Mouse (Mus musculus) stomach, postnatal 0 days (tissue): ENCODE data around the gene Gm49342. TPM values are rescaled to one million over a fixed set of nuclear protein-coding genes. Genes with fewer than 3 reads are reported as not detected.
"Not testable (repeated sequence)": the region's sequence is repeated elsewhere in the genome, so short reads cannot be mapped to it uniquely, and the experiment has no call there.

Experiments used
- ATAC-seq: fragments of 200-750 bp; cut with Nextera tagmentation; 2 replicates; pipeline ENCODE4 v1.8.0; 2017; ENCODE audit not compliant: low FRiP score, low TSS enrichment
- DNase-seq: peaks from one replicate; pipeline ENCODE4 v3.0.0-alpha.2; 2016; ENCODE audit warnings: low spot score
- H3K27ac ChIP-seq: fragments of 300-500 bp; sonication (generic); replicated peaks from 2 replicates; pipeline ENCODE4 v1.5.1; 2014; ENCODE audit warnings: mild to moderate bottlenecking, control low read depth
- H3K27me3 ChIP-seq: fragments of 300-500 bp; sonication (generic); 2 replicates; pipeline ENCODE4 v1.6.1; 2014; ENCODE audit warnings: low read length; ENCODE audit not compliant: control insufficient read depth, insufficient read depth
- H3K36me3 ChIP-seq: fragments of 300-500 bp; sonication (generic); 2 replicates; pipeline ENCODE4 v1.6.1; 2014; ENCODE audit warnings: low read length, mixed read lengths; ENCODE audit not compliant: control insufficient read depth, insufficient read depth
- H3K4me1 ChIP-seq: fragments of 300-500 bp; sonication (generic); replicated peaks from 2 replicates; pipeline ENCODE4 v1.6.1; 2014; ENCODE audit warnings: antibody characterized with exemption; ENCODE audit not compliant: control insufficient read depth, insufficient read depth
- H3K4me2 ChIP-seq: fragments of 300-500 bp; sonication (generic); replicated peaks from 2 replicates; pipeline ENCODE4 v1.6.1; 2014; ENCODE audit warnings: low read depth, mild to moderate bottlenecking, control low read depth, moderate library complexity
- H3K4me3 ChIP-seq: fragments of 300-500 bp; sonication (generic); 2 replicates; pipeline ENCODE4 v1.5.1; 2014; ENCODE audit warnings: low read depth, low read length, control low read depth
- H3K9ac ChIP-seq: fragments of 300-500 bp; sonication (generic); 2 replicates; pipeline ENCODE4 v1.6.1; 2014; ENCODE audit warnings: mild to moderate bottlenecking, low read length, control low read depth, mixed read lengths
- H3K9me3 ChIP-seq: fragments of 300-500 bp; sonication (generic); 2 replicates; pipeline ENCODE4 v1.6.1; 2016; ENCODE audit warnings: low read length; ENCODE audit not compliant: control insufficient read depth
- CTCF ChIP-seq: IDR thresholded peaks from 2 replicates; pipeline ENCODE4 v1.5.1; 2016; ENCODE audit warnings: antibody characterized with exemption, low read depth, mild to moderate bottlenecking, moderate library complexity
- EP300 ChIP-seq: optimal IDR thresholded peaks from 2 replicates; pipeline ENCODE3; 2016; ENCODE audit warnings: antibody characterized with exemption
- WGBS: fragments of 180-500 bp; shearing (Covaris S2); extraction: QIAGEN DNeasy Blood & Tissue Kit; methylation state at CpG from one replicate; pipeline ENCODE4 v1.1.7; 2014; 5-methylcytosine and 5-hydroxymethylcytosine counted together
- polyA plus RNA-seq: library from polyadenylated mRNA; unstranded; fragments of >200 nt; fragmentation: Nextera tagmentation; extraction: Ambion mirVana; gene quantifications from 2 replicates; pipeline ENCODE4 v1.2.1, GENCODE M21; 2015

The Gm49342 gene
- polyA plus RNA-seq: not detected in 2 replicates

GRCm38 (mm10) chr14:50943932-50944667 is at the start of gene Gm49342:
Gene Gm49342 (plus strand): TSS chr14:50944517.
- H3K9ac ChIP-seq: peak within 1 kb of the TSS; percentile 57
- H3K27me3 ChIP-seq: no peaks in the 10 kb centered on the region
- TF ChIP-seq EP300: no peak
- no peak; the same call in none of the 2 replicates for TF ChIP-seq CTCF
- peak within 1 kb of the TSS; percentile 51 for H3K4me3 ChIP-seq
- peak; percentile 100 for ATAC-seq
- H3K27ac ChIP-seq: peak within 1 kb of the TSS; percentile 91
- WGBS: 10% methylated on average over 31 of the region's 31 CpGs
- peak within 1 kb of the TSS; percentile 69 for H3K4me2 ChIP-seq
- peak; percentile 94 for DNase-seq
- no peaks in the 10 kb centered on the region for H3K36me3 ChIP-seq
- H3K9me3 ChIP-seq: no peaks in the 10 kb centered on the region
- no peaks in the 10 kb centered on the region for H3K4me1 ChIP-seq

GRCm38 (mm10) chr14:50895407-50895806 is 48.9 kb upstream of the Gm49342 start:
- ATAC-seq: no peak
- Histone ChIP-seq H3K4me1 (0 out of 2 replicates have a peak, but pooled peaks cover 3% of the 10 kb centered on the region), H3K27ac (no peak overlapping the region), H3K27me3 (no peaks in the 10 kb centered on the region), H3K4me2 (no peak overlapping the region), H3K4me3 (no peak overlapping the region), H3K9ac (no peak overlapping the region), H3K9me3 (no peaks in the 10 kb centered on the region), H3K36me3 (no peaks in the 10 kb centered on the region)
- TF ChIP-seq EP300 (no peak), CTCF (no peak)
- no peak for DNase-seq

- Histone ChIP-seq H3K27ac (peak overlapping the region; percentile 67; the same call in 1 of the 2 replicates), H3K4me1 (0 out of 2 replicates have a peak, but pooled peaks cover 3% of the 10 kb centered on the region), H3K9ac (peak overlapping the region; percentile 63), H3K9me3 (no peaks in the 10 kb centered on the region), H3K4me3 (peak overlapping the region; percentile 39), H3K36me3 (no peaks in the 10 kb centered on the region), H3K27me3 (no peaks in the 10 kb centered on the region), H3K4me2 (peak overlapping the region; percentile 69)
- DNase-seq (peak; percentile 21), ATAC-seq (peak; percentile 71; the same call in 1 of the 2 replicates)
- 13% methylated on average over 19 of the region's 19 CpGs for WGBS
- TF ChIP-seq CTCF (no peak), EP300 (no peak)
Observed at GRCm38 (mm10) chr14:50895985-50896746, 48.2 kb upstream of the Gm49342 start.

GRCm38 (mm10) chr14:50896747-50897373 is 47.5 kb upstream of the Gm49342 start:
- ATAC-seq (no peak), DNase-seq (no peak)
- Histone ChIP-seq H3K27ac (peak overlapping the region; percentile 67; the same call in 1 of the 2 replicates), H3K4me3 (peak overlapping the region; percentile 39), H3K9me3 (no peaks in the 10 kb centered on the region), H3K4me2 (peak overlapping the region; percentile 69), H3K36me3 (no peaks in the 10 kb centered on the region), H3K9ac (peak overlapping the region; percentile 63), H3K27me3 (no peaks in the 10 kb centered on the region), H3K4me1 (0 out of 2 replicates have a peak, but pooled peaks cover 3% of the 10 kb centered on the region)
- 25% methylated on average over 23 of the region's 23 CpGs for WGBS
- TF ChIP-seq EP300 (no peak), CTCF (no peak)

GRCm38 (mm10) chr14:50897374-50897765 is 46.9 kb upstream of the Gm49342 start, which contains the start of gene Klhl33:
Gene Klhl33 (minus strand): TSS chr14:50897507.
- TF ChIP-seq EP300 (no peak), CTCF (no peak)
- DNase-seq (no peak), ATAC-seq (no peak)
- Histone ChIP-seq H3K36me3 (no peaks in the 10 kb centered on the region), H3K9me3 (no peaks in the 10 kb centered on the region), H3K4me3 (peak within 1 kb of the TSS; percentile 39), H3K4me2 (peak within 1 kb of the TSS; percentile 69), H3K27ac (peak within 1 kb of the TSS; percentile 67; the same call in 1 of the 2 replicates), H3K9ac (peak within 1 kb of the TSS; percentile 63), H3K27me3 (no peaks in the 10 kb centered on the region), H3K4me1 (0 out of 2 replicates have a peak, but pooled peaks cover 3% of the 10 kb centered on the region)
- WGBS: 58% methylated on average over 7 of the region's 7 CpGs

- H3K4me3 ChIP-seq, H3K27me3 ChIP-seq, H3K36me3 ChIP-seq, ATAC-seq, H3K4me1 ChIP-seq, DNase-seq, H3K27ac ChIP-seq, H3K4me2 ChIP-seq, H3K9ac ChIP-seq, H3K9me3 ChIP-seq: not testable (repeated sequence)
- 94% methylated on average over 2 of the region's 2 CpGs for WGBS
Observed at GRCm38 (mm10) chr14:50897992-50898391, 46.3 kb upstream of the Gm49342 start.
